Mouse (Mus musculus) liver, embryonic 14.5 days (tissue): ENCODE results near the gene Dnaaf3.

Source experiments
- CTCF ChIP-seq: IDR thresholded peaks from 2 replicates; pipeline ENCODE4 v1.5.1; 2016; ENCODE audit warnings: antibody characterized with exemption, low read depth, control low read depth
- EP300 ChIP-seq: IDR thresholded peaks from 2 replicates; pipeline ENCODE4 v1.6.1; 2016; ENCODE audit warnings: antibody characterized with exemption, low read depth

GRCm38 (mm10) chr7:4521231-4522003 is 10.8 kb downstream of the Dnaaf3 start:
- no peak for TF ChIP-seq CTCF
- TF ChIP-seq EP300 = no peak
